Mouse (Mus musculus): ENCODE measurements around the gene Blzf1. TPM values are rescaled to one million over a fixed set of nuclear protein-coding genes. Genes with fewer than 3 reads are reported as not detected.
A peak's percentile ranks its signal among the peaks of the same experiment; 100 is the strongest.

The Blzf1 gene
- polyA plus RNA-seq, 1 experiment from 2014 or later: 33.7 TPM

DNA sequence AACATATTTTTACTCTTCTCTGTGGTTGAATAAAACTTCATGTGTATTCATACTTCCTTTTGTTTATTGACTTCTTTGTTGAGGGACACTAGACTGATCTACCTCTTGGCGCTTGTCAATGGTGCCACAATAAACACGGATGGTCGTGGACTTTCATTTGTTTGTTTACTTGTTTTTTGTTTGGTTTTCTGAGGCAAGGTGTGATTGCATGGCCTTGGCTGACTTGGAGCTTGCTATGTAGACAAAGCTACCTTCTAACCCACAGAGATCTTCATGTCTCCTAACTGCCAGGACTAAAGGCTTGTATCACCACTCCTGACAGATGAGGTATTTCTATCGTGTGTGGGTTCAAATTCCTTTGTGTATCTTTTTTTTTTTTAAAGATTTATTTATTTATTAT lies 16.9 kb upstream of the Blzf1 start:
- Histone ChIP-seq H3K9ac (replicated peaks; ENCODE audit: low read depth, low read length) (no peak overlapping the region), H3K4me3 (replicated peaks; ENCODE audit: low read length) (no peak overlapping the region), H3K36me3 (ENCODE audit: control insufficient read depth, insufficient read depth) (peaks cover under 1% of the 10 kb centered on the region; the same call in 1 of the 2 replicates), H3K27me3 (replicated peaks; ENCODE audit: control insufficient read depth, insufficient read depth, low read length) (no peaks in the 10 kb centered on the region), H3K4me1 (replicated peaks; ENCODE audit: control insufficient read depth, insufficient read depth, low read length) (peaks cover 2% of the 10 kb centered on the region), H3K27ac (ENCODE audit: low read length) (no peak overlapping the region), H3K9me3 (ENCODE audit: control insufficient read depth, low read length) (no peaks in the 10 kb centered on the region), H3K4me2 (ENCODE audit: low read length) (no peak overlapping the region)
- ATAC-seq: no peak
- WGBS: 92% methylated on average over 4 of the region's 4 CpGs

DNA sequence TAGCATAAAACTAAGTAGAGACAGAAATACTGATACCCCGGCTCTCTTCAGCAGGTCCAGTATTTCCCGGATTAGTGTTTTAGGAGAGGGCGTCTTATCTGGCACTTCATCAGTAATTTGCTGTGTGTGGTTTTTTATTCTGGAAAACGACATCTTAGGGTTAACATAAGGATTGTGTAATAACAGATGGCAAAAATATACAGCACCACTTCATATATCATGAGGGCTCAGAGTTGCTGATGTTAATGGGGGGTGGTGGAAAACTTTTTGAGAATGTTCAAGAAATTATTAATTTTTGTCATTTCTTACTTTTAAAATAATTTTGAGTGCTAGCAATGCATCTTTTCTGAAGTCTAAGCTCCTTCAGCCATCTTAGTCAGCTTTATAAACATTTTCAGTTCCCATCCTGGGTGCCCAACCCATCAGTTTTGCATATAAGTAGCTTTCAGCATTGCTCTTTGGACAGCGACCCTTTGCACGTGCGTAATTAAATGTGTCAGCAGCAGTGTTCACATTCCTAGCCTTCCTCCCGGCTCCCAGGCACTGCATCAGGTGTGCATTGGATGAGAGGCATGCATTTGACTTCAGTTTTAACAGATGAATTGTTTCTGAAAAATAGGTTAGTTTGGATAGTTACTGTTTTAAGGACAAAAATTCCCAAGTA lies 15.8 kb upstream of the Blzf1 start:
- WGBS: 84% methylated on average over 8 of the region's 8 CpGs
- no peak overlapping the region for H3K27ac ChIP-seq (ENCODE audit: low read length)
- no peak for ATAC-seq
- H3K9ac ChIP-seq (replicated peaks; ENCODE audit: low read depth, low read length): no peak overlapping the region
- H3K4me3 ChIP-seq (replicated peaks; ENCODE audit: low read length): no peak overlapping the region
- H3K27me3 ChIP-seq (replicated peaks; ENCODE audit: control insufficient read depth, insufficient read depth, low read length): no peaks in the 10 kb centered on the region
- no peaks in the 10 kb centered on the region for H3K9me3 ChIP-seq (ENCODE audit: control insufficient read depth, low read length)
- H3K36me3 ChIP-seq (ENCODE audit: control insufficient read depth, insufficient read depth): no peaks in the 10 kb centered on the region
- no peak overlapping the region for H3K4me2 ChIP-seq (ENCODE audit: low read length)
- H3K4me1 ChIP-seq (replicated peaks; ENCODE audit: control insufficient read depth, insufficient read depth, low read length): peaks cover 2% of the 10 kb centered on the region

DNA sequence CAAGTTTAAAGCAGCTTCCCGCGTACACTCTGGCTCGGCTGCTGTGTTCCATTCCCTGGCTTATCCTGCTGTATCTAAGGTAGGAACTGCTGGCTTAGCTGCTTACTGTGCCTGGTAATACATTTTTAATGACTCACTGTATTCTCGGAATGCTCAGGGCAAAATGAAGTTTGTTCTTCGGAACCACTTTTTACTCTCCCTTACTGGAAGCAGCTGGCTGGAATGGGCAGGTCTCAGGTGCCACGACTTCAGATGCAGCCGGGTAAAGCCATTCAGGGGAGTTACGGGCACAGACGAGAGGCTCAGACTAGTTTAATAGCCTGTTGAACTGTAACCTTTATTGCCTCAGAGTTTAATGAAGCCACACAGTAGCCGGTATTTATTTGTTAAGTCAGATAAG lies 14.1 kb upstream of the Blzf1 start:
- 67% methylated on average over 10 of the region's 10 CpGs for WGBS
- H3K27me3 ChIP-seq (replicated peaks; ENCODE audit: control insufficient read depth, insufficient read depth, low read length): no peaks in the 10 kb centered on the region
- no peaks in the 10 kb centered on the region for H3K9me3 ChIP-seq (ENCODE audit: control insufficient read depth, low read length)
- H3K4me3 ChIP-seq (replicated peaks; ENCODE audit: low read length): no peak overlapping the region
- H3K36me3 ChIP-seq (ENCODE audit: control insufficient read depth, insufficient read depth): no peaks in the 10 kb centered on the region
- H3K4me2 ChIP-seq (ENCODE audit: low read length): no peak overlapping the region
- no peak overlapping the region for H3K9ac ChIP-seq (replicated peaks; ENCODE audit: low read depth, low read length)
- no peaks in the 10 kb centered on the region; the same call in 1 of the 2 replicates for H3K4me1 ChIP-seq (replicated peaks; ENCODE audit: control insufficient read depth, insufficient read depth, low read length)
- no peak overlapping the region for H3K27ac ChIP-seq (ENCODE audit: low read length)
- ATAC-seq: no peak

DNA sequence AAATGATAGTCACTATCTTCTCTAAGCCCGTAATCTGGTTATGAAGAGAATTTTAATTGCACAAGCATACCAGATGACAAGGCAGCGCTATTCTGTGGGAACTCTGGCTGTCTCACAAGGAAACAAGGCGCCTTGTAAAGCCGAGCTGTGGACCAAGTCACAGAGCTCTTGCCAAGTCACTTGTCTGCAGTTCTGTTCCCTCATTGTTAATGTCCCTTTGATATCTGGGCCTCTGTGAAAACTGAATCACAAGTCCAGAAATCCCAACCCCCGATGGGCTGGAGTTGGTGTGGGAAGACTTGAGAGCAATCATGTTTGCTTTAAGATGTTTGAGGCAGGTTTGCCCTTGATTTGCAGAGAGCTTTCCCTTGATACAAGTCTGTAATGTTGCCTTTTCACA lies 13.4 kb upstream of the Blzf1 start:
- H3K36me3 ChIP-seq (ENCODE audit: control insufficient read depth, insufficient read depth): no peaks in the 10 kb centered on the region
- no peaks in the 10 kb centered on the region for H3K9me3 ChIP-seq (ENCODE audit: control insufficient read depth, low read length)
- H3K27me3 ChIP-seq (replicated peaks; ENCODE audit: control insufficient read depth, insufficient read depth, low read length): no peaks in the 10 kb centered on the region
- no peaks in the 10 kb centered on the region; the same call in 1 of the 2 replicates for H3K4me1 ChIP-seq (replicated peaks; ENCODE audit: control insufficient read depth, insufficient read depth, low read length)
- H3K9ac ChIP-seq (replicated peaks; ENCODE audit: low read depth, low read length): no peak overlapping the region
- H3K27ac ChIP-seq (ENCODE audit: low read length): no peak overlapping the region
- WGBS: 26% methylated on average over 5 of the region's 5 CpGs
- ATAC-seq: peak; percentile 47; the same call in 1 of the 2 replicates
- H3K4me2 ChIP-seq (ENCODE audit: low read length): no peak overlapping the region
- H3K4me3 ChIP-seq (replicated peaks; ENCODE audit: low read length): no peak overlapping the region

DNA sequence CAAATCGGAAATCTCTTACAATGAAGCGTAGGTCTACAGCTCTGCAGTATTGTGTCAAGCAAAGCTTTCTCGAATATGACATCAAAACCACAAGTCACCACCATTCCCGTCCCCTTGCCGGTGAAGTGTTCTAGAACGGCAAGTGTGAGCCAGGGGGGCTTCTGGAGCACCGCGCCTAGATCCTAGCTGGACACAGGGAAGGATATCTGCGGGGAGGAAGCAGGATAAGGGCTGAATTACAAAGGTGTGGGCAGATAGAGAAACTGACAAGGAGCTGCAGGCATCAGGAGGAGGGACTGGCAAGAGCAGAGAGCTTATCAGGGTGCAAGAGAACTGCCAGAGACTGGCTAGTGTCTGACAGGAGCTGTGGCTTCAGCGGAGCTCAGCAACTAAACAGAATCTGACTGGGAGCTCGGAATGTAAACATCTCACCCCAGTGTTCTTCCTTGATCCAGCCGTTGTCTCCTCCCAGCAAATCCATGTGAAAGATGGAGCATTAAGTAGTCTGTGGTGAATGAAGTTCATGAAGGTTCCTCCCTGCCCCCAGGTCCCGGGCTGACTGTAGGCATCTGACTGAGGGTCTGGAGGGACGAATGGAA lies 12.4 kb upstream of the Blzf1 start:
- 84% methylated on average over 14 of the region's 14 CpGs for WGBS
- H3K4me3 ChIP-seq (replicated peaks; ENCODE audit: low read length): no peak overlapping the region
- H3K9ac ChIP-seq (replicated peaks; ENCODE audit: low read depth, low read length): no peak overlapping the region
- H3K27me3 ChIP-seq (replicated peaks; ENCODE audit: control insufficient read depth, insufficient read depth, low read length): no peaks in the 10 kb centered on the region
- H3K27ac ChIP-seq (ENCODE audit: low read length): no peak overlapping the region
- H3K4me2 ChIP-seq (ENCODE audit: low read length): no peak overlapping the region
- H3K4me1 ChIP-seq (replicated peaks; ENCODE audit: control insufficient read depth, insufficient read depth, low read length): no peaks in the 10 kb centered on the region; the same call in 1 of the 2 replicates
- no peaks in the 10 kb centered on the region for H3K9me3 ChIP-seq (ENCODE audit: control insufficient read depth, low read length)
- H3K36me3 ChIP-seq (ENCODE audit: control insufficient read depth, insufficient read depth): no peaks in the 10 kb centered on the region
- no peak for ATAC-seq

DNA sequence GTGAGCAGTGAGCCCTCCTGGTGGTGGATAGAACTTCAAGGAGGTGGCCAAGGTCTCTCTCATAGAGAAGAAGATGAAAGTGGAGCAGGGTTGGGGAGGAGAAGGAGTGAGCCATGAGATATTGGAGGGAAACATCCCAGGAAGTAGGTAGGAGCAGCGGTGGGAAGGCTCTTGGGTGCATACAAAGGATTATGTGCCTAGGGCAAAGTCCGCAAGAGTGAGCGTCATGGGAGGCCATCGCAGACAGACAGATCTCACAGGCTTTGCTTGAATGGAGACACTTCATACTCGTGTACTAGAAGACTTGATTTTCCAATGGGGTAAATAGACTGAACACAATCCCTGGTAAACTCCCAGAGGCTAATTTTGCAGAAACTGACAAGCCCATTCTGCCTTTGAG lies 11.2 kb upstream of the Blzf1 start:
- no peak overlapping the region for H3K4me2 ChIP-seq (ENCODE audit: low read length)
- no peaks in the 10 kb centered on the region; the same call in 1 of the 2 replicates for H3K4me1 ChIP-seq (replicated peaks; ENCODE audit: control insufficient read depth, insufficient read depth, low read length)
- no peak overlapping the region for H3K9ac ChIP-seq (replicated peaks; ENCODE audit: low read depth, low read length)
- ATAC-seq: no peak
- H3K4me3 ChIP-seq (replicated peaks; ENCODE audit: low read length): no peak overlapping the region
- H3K27me3 ChIP-seq (replicated peaks; ENCODE audit: control insufficient read depth, insufficient read depth, low read length): no peaks in the 10 kb centered on the region
- no peaks in the 10 kb centered on the region for H3K36me3 ChIP-seq (ENCODE audit: control insufficient read depth, insufficient read depth)
- WGBS: 93% methylated on average over 5 of the region's 5 CpGs
- no peaks in the 10 kb centered on the region for H3K9me3 ChIP-seq (ENCODE audit: control insufficient read depth, low read length)
- no peak overlapping the region for H3K27ac ChIP-seq (ENCODE audit: low read length)

DNA sequence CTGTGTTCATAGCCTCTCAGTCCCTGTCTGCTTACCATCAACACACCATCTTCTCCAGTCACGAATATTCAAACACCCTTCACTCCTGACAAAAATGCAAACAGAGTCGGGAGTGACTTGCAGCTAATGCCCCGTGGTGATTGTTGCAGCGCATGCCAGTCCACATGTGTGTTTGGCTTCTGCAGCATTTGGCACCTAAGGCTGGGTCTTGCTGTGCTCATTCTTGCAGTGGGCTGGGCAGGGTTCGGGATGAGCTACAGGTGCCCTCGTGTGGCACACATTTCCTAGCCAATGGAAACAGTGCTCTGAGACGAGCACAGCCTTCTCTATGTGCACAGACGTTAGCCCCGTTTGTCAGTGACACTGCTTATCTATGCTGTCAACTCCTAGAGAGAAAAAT lies 10.0 kb upstream of the Blzf1 start:
- Histone ChIP-seq H3K9ac (replicated peaks; ENCODE audit: low read depth, low read length) (no peak overlapping the region), H3K36me3 (ENCODE audit: control insufficient read depth, insufficient read depth) (no peaks in the 10 kb centered on the region), H3K4me1 (replicated peaks; ENCODE audit: control insufficient read depth, insufficient read depth, low read length) (no peaks in the 10 kb centered on the region; the same call in 1 of the 2 replicates), H3K4me2 (ENCODE audit: low read length) (no peak overlapping the region), H3K27me3 (replicated peaks; ENCODE audit: control insufficient read depth, insufficient read depth, low read length) (no peaks in the 10 kb centered on the region), H3K27ac (ENCODE audit: low read length) (no peak overlapping the region), H3K4me3 (replicated peaks; ENCODE audit: low read length) (no peak overlapping the region), H3K9me3 (ENCODE audit: control insufficient read depth, low read length) (no peaks in the 10 kb centered on the region)
- ATAC-seq: peak; percentile 9; the same call in 1 of the 2 replicates
- WGBS: 87% methylated on average over 9 of the region's 9 CpGs

DNA sequence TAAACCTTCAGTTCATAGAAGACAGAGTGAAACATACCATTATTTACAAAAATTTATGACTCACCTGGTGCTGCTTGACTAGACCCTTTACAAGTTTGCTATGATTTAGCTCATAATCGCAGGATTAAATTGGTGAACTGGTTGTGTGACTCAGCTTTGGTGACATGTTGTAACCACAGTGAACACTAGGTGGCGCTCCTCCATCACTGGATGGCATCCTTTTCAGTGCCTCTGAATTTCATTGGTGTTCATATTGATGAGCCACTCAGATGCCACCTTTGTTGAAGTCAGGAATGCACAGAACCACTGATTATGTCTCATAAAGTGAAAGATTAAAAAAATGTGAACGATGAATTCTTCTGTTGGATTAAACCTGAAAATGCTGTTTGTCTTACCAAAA lies 9.4 kb upstream of the Blzf1 start:
- Histone ChIP-seq H3K36me3 (ENCODE audit: control insufficient read depth, insufficient read depth) (no peaks in the 10 kb centered on the region), H3K9ac (replicated peaks; ENCODE audit: low read depth, low read length) (no peak overlapping the region), H3K4me3 (replicated peaks; ENCODE audit: low read length) (no peak overlapping the region), H3K4me2 (ENCODE audit: low read length) (no peak overlapping the region), H3K27ac (ENCODE audit: low read length) (no peak overlapping the region), H3K9me3 (ENCODE audit: control insufficient read depth, low read length) (no peaks in the 10 kb centered on the region), H3K27me3 (replicated peaks; ENCODE audit: control insufficient read depth, insufficient read depth, low read length) (no peaks in the 10 kb centered on the region), H3K4me1 (replicated peaks; ENCODE audit: control insufficient read depth, insufficient read depth, low read length) (no peaks in the 10 kb centered on the region; the same call in 1 of the 2 replicates)
- 25% methylated on average over 3 of the region's 3 CpGs for WGBS
- ATAC-seq: peak; percentile 75

DNA sequence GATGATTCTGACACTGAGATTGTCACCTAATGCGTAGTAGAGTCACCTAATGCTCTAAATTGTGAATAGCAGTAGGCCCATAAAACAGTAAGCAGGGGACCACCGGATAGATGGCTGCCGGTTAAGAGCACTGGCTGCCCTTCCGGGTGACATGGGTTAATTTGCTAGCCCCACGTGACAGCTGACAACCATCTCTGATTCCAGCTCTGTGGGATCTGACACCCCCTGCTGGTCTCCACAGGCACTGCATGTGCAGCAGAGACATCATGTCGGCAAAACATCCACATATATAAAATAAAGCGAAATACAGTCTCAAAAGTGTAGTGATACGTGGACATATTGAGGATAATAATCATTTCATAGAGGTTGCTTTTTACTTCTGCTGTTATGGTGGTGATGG lies 8.0 kb upstream of the Blzf1 start:
- Histone ChIP-seq H3K9ac (replicated peaks; ENCODE audit: low read depth, low read length) (no peak overlapping the region), H3K36me3 (ENCODE audit: control insufficient read depth, insufficient read depth) (no peaks in the 10 kb centered on the region), H3K4me1 (replicated peaks; ENCODE audit: control insufficient read depth, insufficient read depth, low read length) (no peaks in the 10 kb centered on the region), H3K27me3 (replicated peaks; ENCODE audit: control insufficient read depth, insufficient read depth, low read length) (no peaks in the 10 kb centered on the region), H3K4me3 (replicated peaks; ENCODE audit: low read length) (no peak overlapping the region), H3K4me2 (ENCODE audit: low read length) (no peak overlapping the region), H3K27ac (ENCODE audit: low read length) (no peak overlapping the region), H3K9me3 (ENCODE audit: control insufficient read depth, low read length) (no peaks in the 10 kb centered on the region)
- ATAC-seq: no peak
- 76% methylated on average over 8 of the region's 8 CpGs for WGBS

All from forebrain, embryonic 16.5 days (tissue).